Mouse (Mus musculus) brown adipose tissue, adult 24 weeks (tissue): Measurements from ENCODE around the gene Atp5s. TPM values are rescaled to one million over a fixed set of nuclear protein-coding genes. Genes with fewer than 3 reads are reported as not detected.

Source experiments
- H3K27ac ChIP-seq: fragments of 200-500 bp; replicated peaks from 2 replicates; pipeline ENCODE4 v1.5.1; 2012; ENCODE audit warnings: low read depth, mild to moderate bottlenecking, low read length
- H3K4me1 ChIP-seq: fragments of 200-500 bp; 2 replicates; pipeline ENCODE4 v1.6.1; 2012; ENCODE audit warnings: low read length, mixed read lengths; ENCODE audit not compliant: control insufficient read depth, insufficient read depth, insufficient read length
- H3K4me3 ChIP-seq: fragments of 200-500 bp; 2 replicates; pipeline ENCODE4 v1.5.1; 2012; ENCODE audit warnings: low read depth, mild to moderate bottlenecking, low read length, moderate library complexity; ENCODE audit not compliant: insufficient read depth
- polyA plus RNA-seq: library from polyadenylated mRNA; stranded (reverse); fragments of >200 nt; gene quantifications from 2 replicates; pipeline ENCODE4 v1.2.4, GENCODE M21; 2012; ENCODE audit not compliant: missing spikeins, insufficient read depth, insufficient read length

Gene Atp5s
- polyA plus RNA-seq, 1 experiment: 27.5 TPM

DNA sequence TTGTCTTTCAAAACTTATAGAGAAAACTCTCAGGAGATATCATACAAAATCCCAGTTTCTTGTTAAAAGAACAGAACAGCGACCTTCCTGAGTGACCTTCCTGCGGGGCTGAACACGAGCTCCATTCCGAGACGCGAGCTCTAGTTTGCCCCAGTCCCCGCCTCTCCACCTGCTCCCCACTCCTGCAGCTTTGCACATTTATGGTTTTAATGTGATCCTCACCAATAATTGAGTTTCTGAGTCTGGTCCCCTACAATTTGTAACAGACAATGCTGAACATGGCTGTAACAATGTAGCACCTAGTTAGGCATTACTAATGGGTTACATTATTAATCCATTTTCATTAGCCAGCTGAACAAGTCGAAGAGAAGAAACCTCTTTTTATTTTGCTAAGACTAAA, 56.7 kb downstream of the Atp5s start:
- H3K4me3 ChIP-seq: no peak overlapping the region
- H3K4me1 ChIP-seq: peaks cover 7% of the 10 kb centered on the region; the same call in 1 of the 2 replicates
- H3K27ac ChIP-seq: no peak overlapping the region

DNA sequence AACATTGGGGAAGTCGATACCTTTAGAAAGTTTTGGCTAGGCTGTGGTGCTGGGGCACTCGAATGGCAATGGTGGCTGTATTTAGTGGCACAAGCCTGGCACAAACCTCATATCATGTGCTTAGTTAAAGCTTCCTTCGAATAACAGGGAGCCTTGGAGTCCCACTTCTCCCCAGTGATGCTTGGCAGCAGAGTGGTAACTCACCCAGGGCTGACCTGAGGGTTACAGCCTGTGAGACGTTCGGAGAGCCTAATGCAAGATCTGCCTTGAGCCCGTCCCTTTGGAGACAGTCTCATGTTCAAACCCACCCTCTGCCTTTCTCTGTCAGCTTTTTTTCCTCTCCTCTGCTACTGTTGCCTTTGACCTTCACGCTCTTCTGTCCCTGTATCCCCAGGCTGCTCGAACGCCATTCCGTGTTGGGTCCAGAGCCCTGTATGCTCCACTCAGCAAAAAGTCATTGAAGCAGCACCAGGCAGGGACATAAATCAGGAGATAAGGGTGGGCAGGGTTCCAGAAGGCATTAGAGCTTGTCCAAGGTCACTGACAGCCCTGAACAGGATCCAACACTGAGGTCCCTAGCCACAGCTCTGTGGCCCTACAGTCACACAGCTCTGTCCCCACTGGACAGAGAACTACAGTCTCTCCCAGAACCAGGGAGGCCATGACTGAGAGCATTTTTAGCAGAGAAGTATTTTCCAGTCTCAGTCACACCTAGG, 57.3 kb downstream of the Atp5s start:
- Histone ChIP-seq H3K4me3 (no peak overlapping the region), H3K27ac (no peak overlapping the region), H3K4me1 (peaks cover 2% of the 10 kb centered on the region; the same call in 1 of the 2 replicates)

DNA sequence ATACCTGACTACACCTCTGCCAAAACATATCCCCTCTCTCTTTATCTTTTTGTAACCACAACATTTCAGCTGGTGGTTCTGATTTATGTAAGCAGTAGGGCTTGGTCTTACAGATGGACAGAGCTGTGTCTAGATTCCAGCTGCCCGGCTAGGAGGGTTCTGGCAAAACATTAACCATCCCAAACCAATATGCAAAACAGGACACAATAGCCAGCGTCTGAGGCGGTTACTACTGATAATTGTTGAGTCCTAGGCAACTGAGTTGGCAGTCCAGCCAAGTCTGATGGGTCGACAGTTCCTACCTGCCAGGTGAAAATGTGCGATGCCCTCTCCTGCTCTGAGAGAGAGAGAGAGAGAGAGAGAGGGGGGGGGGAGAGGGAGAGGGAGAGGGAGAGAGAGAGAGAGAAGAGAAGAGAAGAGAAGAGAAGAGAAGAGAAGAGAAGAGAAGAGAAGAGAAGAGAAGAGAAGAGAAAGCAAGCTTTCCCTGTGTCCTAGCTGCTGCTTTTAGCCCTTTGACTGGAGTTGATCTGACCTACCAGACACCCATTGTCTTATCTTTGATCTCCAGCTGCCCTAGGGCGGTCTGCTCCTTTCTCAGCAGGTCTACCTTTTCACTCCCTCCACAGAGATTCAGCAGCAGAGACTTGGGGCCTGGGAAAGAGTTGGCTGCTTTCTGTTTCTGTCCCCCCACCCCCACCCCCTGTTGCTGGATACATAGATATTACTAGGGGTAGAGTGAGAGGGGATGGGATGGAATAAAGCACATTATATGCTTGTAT, 58.7 kb downstream of the Atp5s start:
- Histone ChIP-seq H3K4me3 (no peak overlapping the region), H3K4me1 (peaks cover 2% of the 10 kb centered on the region; the same call in 1 of the 2 replicates), H3K27ac (no peak overlapping the region)

DNA sequence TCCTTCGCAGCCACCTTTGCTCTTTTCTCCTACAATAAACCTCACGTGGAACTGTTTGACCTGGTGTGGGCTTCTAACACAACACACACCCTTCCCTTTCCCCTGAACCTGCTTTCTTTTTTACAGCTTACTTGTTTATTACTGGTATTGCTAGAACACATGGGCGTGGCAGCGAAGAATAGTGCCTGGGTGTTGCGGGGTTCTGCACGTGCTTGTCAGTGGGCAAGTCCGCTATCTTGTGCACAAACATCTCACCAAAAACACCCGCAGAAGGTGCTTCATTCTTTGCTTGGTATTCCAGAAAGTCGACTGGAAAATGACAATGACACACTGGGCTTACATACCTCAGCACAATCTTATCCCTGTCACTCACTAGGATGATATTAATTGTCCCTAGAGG, 60.7 kb downstream of the Atp5s start:
- Histone ChIP-seq H3K27ac (no peak overlapping the region), H3K4me1 (peaks cover 2% of the 10 kb centered on the region; the same call in 1 of the 2 replicates), H3K4me3 (no peak overlapping the region)

DNA sequence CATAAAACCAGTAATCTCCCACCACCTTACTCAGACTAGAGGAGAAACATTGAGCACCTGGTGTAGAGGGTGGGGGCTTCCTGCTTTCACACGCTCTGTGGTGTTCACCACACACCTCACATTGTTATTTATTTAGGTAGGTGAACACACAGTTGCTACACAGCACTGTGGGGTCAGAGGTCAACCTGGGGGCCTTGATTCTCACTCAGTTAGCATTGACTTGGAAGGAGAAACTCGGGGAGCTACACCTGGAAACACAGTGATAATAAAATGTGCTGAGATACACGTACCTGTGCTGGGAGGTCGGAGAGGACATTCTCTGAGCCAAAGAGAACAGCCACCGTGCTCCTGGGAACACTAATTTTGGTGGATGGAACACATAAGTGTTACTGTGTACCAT, 63.6 kb downstream of the Atp5s start:
- no peak overlapping the region for H3K4me3 ChIP-seq

DNA sequence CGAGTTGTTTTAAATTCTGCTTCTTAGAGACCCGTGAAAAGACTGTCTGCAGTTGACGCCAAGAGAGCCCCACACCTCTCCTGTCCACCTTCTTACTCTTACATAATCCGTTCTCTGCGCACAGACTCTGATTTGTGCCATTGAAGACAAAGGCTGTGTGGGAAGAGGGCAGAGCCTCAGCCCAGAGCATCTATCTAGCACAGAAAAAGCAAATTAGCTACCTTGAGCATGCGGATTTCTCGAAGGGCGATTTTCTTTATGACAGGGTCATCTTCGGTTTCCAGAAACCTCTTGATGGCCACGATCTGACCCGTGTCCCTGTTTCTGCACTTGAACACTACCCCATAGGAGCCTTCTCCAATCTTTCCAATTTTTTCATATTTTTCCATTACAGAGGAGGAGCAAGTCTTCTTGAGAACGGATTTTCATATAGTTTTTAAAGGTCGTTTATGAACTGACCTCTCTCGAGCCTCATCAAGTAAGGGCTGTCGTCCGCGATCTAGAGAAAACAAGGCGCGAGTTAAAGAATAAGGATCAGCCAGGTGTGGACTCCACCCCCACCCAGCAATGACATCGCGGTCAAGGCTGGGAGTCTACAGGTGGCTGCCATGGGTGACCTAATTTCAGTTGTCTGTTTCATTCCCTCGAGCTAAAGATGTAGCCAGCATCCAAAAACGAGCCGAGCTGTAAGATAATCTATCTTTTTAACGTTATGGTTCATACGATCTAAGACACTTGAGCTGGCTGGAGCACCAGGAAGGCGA, 65.2 kb downstream of the Atp5s start:
- Histone ChIP-seq H3K4me3 (peak overlapping the region; percentile 79), H3K4me1 (no peaks in the 10 kb centered on the region), H3K27ac (no peak overlapping the region)

More for the DNA sequence above, 63.6 kb downstream of the Atp5s start:
- H3K4me1 ChIP-seq: no peaks in the 10 kb centered on the region
- no peak overlapping the region for H3K27ac ChIP-seq

DNA sequence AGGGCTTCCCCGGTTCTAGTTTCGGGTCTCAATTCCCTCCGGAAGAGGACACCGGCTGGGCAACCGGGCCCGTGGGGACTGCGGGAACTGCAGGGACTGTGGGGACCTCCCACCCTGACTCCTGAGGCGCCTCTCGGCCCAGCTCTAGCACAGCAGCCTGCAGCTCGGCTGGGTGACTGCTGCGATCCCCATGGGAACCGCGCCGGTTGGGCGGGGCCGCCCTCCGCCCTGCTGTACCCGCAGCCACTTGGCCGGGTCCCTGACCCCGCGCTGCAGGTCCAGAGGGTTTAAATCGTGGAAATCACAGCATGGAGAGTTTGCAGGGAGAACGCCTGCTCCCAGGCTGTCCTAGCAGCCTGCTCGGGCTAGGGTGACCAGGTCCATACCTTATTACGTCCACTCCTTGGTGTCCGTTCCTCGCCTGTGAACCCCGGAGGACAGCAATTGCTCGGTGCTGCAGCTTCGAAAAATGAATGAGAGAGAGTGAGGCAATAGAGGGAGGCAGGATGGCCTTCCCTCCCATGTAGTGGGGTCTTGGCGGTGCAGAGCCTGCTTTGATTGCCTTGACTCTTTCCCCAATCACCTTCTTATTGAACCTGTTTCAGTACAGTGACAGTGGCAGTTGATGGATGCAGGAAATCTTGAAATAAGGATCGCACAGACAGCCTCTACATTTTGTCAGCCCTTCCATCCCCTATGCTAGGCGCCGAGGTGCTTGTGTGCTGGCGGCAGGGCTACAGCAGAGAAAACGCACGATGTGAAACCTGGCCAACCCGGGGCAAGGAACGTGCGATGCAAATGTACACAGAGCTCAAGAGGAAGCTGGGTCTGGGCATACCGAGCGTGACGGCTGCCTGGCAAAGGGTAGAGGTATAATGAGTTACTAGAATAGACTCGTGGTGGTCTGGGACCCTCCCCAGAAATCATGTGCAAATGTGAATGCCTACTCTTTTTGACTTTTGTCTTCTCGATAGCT, 66.1 kb downstream of the Atp5s start, which contains the start of gene Cdkl1:
Gene Cdkl1 (minus strand): TSS at position 738 of the 976 bp plus-strand sequence.
- no peaks in the 10 kb centered on the region for H3K4me1 ChIP-seq
- H3K27ac ChIP-seq: no peak within 1 kb of the TSS
- peak within 1 kb of the TSS; percentile 79 for H3K4me3 ChIP-seq

Other genes with a start within 250 kb of the Atp5s start
- gene Vcpkmt, start 141.9 kb upstream of the Atp5s start, polyA plus RNA-seq: 4.1 and 5.2 TPM in 2 replicates
- 28.8 and 29.5 TPM in 2 replicates for gene Sos2, start 43.1 kb upstream of the Atp5s start, polyA plus RNA-seq
- 17.0 and 17.7 TPM in 2 replicates for gene L2hgdh, start 77 bp upstream of the Atp5s start, polyA plus RNA-seq
- not detected in 2 replicates for gene Cdkl1, start 66.3 kb downstream of the Atp5s start, polyA plus RNA-seq
- gene Atl1, start 167.7 kb downstream of the Atp5s start, polyA plus RNA-seq: 0.95 and 2.3 TPM in 2 replicates
- 12.0 and 12.3 TPM in 2 replicates for gene Map4k5, start 168.2 kb downstream of the Atp5s start, polyA plus RNA-seq